Mouse (Mus musculus): ENCODE results near the gene Nrbp1. TPM values are rescaled to one million over a fixed set of nuclear protein-coding genes. Genes with fewer than 3 reads are reported as not detected.

Nrbp1 gene
- 150 TPM for total RNA-seq (2023)

GRCm38 (mm10) chr5:31240637-31241521, at the start of gene Nrbp1, which contains the start of gene Gm9970:
TSS of gene Nrbp1 (plus strand) at chr5:31240864.
TSS of gene Gm9970 (minus strand) at chr5:31241232.

GRCm38 (mm10) chr5:31192939-31193630, 47.6 kb upstream of the Nrbp1 start, which contains the start of the genes Snx17 and Eif2b4:
TSS of gene Snx17 (plus strand) at chr5:31193227.
TSS of gene Eif2b4 (minus strand) at chr5:31193430.

GRCm38 (mm10) chr5:31201742-31202590, 38.7 kb upstream of the Nrbp1 start, which contains the start of gene Zfp513:
TSS of gene Zfp513 (minus strand) at chr5:31202303.

GRCm38 (mm10) chr5:31220448-31221303, 20.0 kb upstream of the Nrbp1 start, which contains the start of gene Ppm1g:
TSS of gene Ppm1g (minus strand) at chr5:31220687.

GRCm38 (mm10) chr5:31251541-31252101, 11.0 kb downstream of the Nrbp1 start, which contains the start of gene Krtcap3:
TSS of gene Krtcap3 (plus strand) at chr5:31251691.

GRCm38 (mm10) chr5:31290521-31291360, 50.1 kb downstream of the Nrbp1 start, which contains the start of gene Ift172:
TSS of gene Ift172 (minus strand) at chr5:31291116.

GRCm38 (mm10) chr5:31295606-31296141, 55.0 kb downstream of the Nrbp1 start, which contains the start of gene Fndc4:
TSS of gene Fndc4 (minus strand) at chr5:31296080.

GRCm38 (mm10) chr5:31297047-31297757, 56.5 kb downstream of the Nrbp1 start, which contains the start of gene Gckr:
TSS of gene Gckr (plus strand) at chr5:31297443.

Other genes with a start within 250 kb of the Nrbp1 start
- 26.5 TPM for gene Atraid, start 192.6 kb upstream of the Nrbp1 start, total RNA-seq (2023)
- gene Slc5a6, start 191.9 kb upstream of the Nrbp1 start, total RNA-seq (2023), result 8.3 TPM
- gene Cad, start 186.1 kb upstream of the Nrbp1 start, total RNA-seq (2023), result 53.8 TPM
- not detected for gene Dnajc5g, start 134.6 kb upstream of the Nrbp1 start, total RNA-seq (2023)
- not detected for gene Slc30a3, start 132.6 kb upstream of the Nrbp1 start, total RNA-seq (2023)
- gene Trim54, start 124.2 kb upstream of the Nrbp1 start, total RNA-seq (2023), result not detected
- gene Ucn, start 102.0 kb upstream of the Nrbp1 start, total RNA-seq (2023), result not detected
- 16.1 TPM for gene Mpv17, start 86.6 kb upstream of the Nrbp1 start, total RNA-seq (2023)
- gene Gm29609, start 61.0 kb upstream of the Nrbp1 start, total RNA-seq (2023), result 2.9 TPM
- gene Gtf3c2, start 60.7 kb upstream of the Nrbp1 start, total RNA-seq (2023), result 166 TPM
- 57.0 TPM for gene Snx17, start 47.6 kb upstream of the Nrbp1 start, total RNA-seq (2023)
- gene Eif2b4, start 47.4 kb upstream of the Nrbp1 start, total RNA-seq (2023), result 43.7 TPM
- 21.2 TPM for gene Zfp513, start 38.6 kb upstream of the Nrbp1 start, total RNA-seq (2023)
- gene Ppm1g, start 20.2 kb upstream of the Nrbp1 start, total RNA-seq (2023), result 153 TPM
- not detected for gene Gm9970, start 368 bp downstream of the Nrbp1 start, total RNA-seq (2023)
- gene Krtcap3, start 10.8 kb downstream of the Nrbp1 start, total RNA-seq (2023), result 25.8 TPM
- gene Ift172, start 50.3 kb downstream of the Nrbp1 start, total RNA-seq (2023), result 16.6 TPM
- gene Fndc4, start 55.2 kb downstream of the Nrbp1 start, total RNA-seq (2023), result 1.3 TPM
- gene Gckr, start 56.6 kb downstream of the Nrbp1 start, total RNA-seq (2023), result not detected
- gene Zfp512, start 211.6 kb downstream of the Nrbp1 start, total RNA-seq (2023), result 37.4 TPM
- 0.92 TPM for gene 4930548H24Rik, start 244.9 kb downstream of the Nrbp1 start, total RNA-seq (2023)